15 mouse cellular contexts compared by ENCODE assay signal in the genomic region with DNA sequence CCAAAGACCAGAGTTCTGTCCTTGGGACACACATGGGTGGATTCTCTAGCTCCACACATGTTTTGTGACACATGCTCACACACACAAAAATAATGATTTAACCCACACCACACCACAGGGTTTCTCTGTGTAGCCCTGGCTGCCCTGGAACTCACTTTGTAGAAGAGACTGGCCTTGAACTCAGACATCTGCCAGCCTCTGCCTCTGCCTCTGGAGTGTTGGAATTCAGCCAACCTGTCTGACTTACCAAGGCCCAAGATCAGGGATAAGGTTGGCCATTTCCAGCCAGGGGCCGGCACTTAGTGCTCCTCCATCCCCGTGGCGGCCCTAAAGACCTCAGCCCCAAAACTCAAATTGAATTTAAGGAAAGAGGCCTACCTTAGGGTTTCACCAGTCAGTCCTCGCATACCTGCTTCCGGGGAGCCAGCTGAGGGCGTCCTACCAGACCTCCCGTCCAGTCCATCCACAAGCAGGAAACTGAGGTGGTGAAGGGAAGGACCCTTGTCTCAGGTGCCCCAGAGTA. TPM values are rescaled to one million over a fixed set of nuclear protein-coding genes. Genes with fewer than 3 reads are reported as not detected.
A peak's percentile ranks its signal among the peaks of the same experiment; 100 is the strongest.
DNase-seq lines count a peak whose midpoint lies in the region; ATAC-seq and TF ChIP-seq lines count a peak whose summit lies in the region.
"Had no signal": no experiment of that assay in that cellular context is flagged by ENCODE, and none has a peak within 500 bp of the region (broad histone marks: within the 10 kb centered on the region; RNA-seq: fewer than 3 reads in every experiment).

No protein-coding gene starts in this region.

- WGBS in intestine, embryonic 15.5 days = 76% methylated on average over 7 of the region's 7 CpGs
- WGBS in intestine, postnatal 0 days = 79% methylated on average over 7 of the region's 7 CpGs
- 90% methylated on average over 7 of the region's 7 CpGs for WGBS in spleen, adult 2 months
- WGBS in liver, embryonic 16.5 days (ENCODE audit: insufficient replicate concordance) = 79% methylated on average over 7 of the region's 7 CpGs

- no peak for ATAC-seq in intestine, embryonic 15.5 days
- no peak for ATAC-seq in intestine, postnatal 0 days
- no peak for ATAC-seq in liver, embryonic 16.5 days (ENCODE audit: low read depth)

- no peaks in the 10 kb centered on the region for H3K9me3 ChIP-seq in intestine, embryonic 15.5 days
- H3K9me3 ChIP-seq in intestine, postnatal 0 days (ENCODE audit: control insufficient read depth) = no peaks in the 10 kb centered on the region
- no peaks in the 10 kb centered on the region for H3K9me3 ChIP-seq in liver, embryonic 16.5 days (replicated peaks; ENCODE audit: control insufficient read depth, low read length)
- H3K9me3 ChIP-seq: forebrain, embryonic 12.5 days; neural tube, embryonic 15.5 days had no signal

- no peaks in the 10 kb centered on the region for H3K36me3 ChIP-seq in intestine, embryonic 15.5 days
- peaks cover under 1% of the 10 kb centered on the region; the same call in 1 of the 2 replicates for H3K36me3 ChIP-seq in intestine, postnatal 0 days (ENCODE audit: control insufficient read depth, insufficient read depth)
- H3K36me3 ChIP-seq in spleen, adult 2 months (ENCODE audit: control insufficient read depth, insufficient read depth, low read length) = no peaks in the 10 kb centered on the region
- H3K36me3 ChIP-seq in liver, embryonic 16.5 days (ENCODE audit: control insufficient read depth, insufficient read depth) = peaks cover under 1% of the 10 kb centered on the region; the same call in 1 of the 2 replicates
- H3K36me3 ChIP-seq: neural tube, embryonic 15.5 days had no signal

- H3K27ac ChIP-seq in intestine, embryonic 15.5 days = 0 out of 2 replicates have a peak overlapping the region, but pooled peaks have one; percentile 100
- H3K27ac ChIP-seq in intestine, postnatal 0 days (ENCODE audit: low read depth, low read length) = no peak overlapping the region
- 0 out of 2 replicates have a peak overlapping the region, but pooled peaks have one; percentile 4 for H3K27ac ChIP-seq in spleen, adult 2 months (ENCODE audit: insufficient read depth, low read length)
- H3K27ac ChIP-seq in liver, embryonic 16.5 days (ENCODE audit: low read length) = peak overlapping the region; percentile 29; the same call in 1 of the 2 replicates
- H3K27ac ChIP-seq: forebrain, embryonic 12.5 days had no signal

- peak; percentile 50 for DNase-seq in cerebellum, adult 9-10 months
- no peak for DNase-seq in cerebellum, postnatal 36 days
- no peak for DNase-seq in spleen, adult 2 months (ENCODE audit: low read depth in 1 of 2, low spot score in 2 of 2)
- no peak for DNase-seq in spleen, postnatal 10 days (ENCODE audit: low spot score in 2 of 2)
- no peak for DNase-seq in layer of hippocampus, adult 9-11 months
- DNase-seq: B cell, adult 2 months; kidney, postnatal 14 days; left cerebral cortex, postnatal 4 days; lung, postnatal 36 days had no signal

- no peak overlapping the region for H3K4me3 ChIP-seq in intestine, embryonic 15.5 days (replicated peaks)
- no peak overlapping the region for H3K4me3 ChIP-seq in intestine, postnatal 0 days (ENCODE audit: low read depth, low read length)
- no peak overlapping the region for H3K4me3 ChIP-seq in spleen, adult 2 months (ENCODE audit: extremely low read depth, insufficient read depth, insufficient read length)
- H3K4me3 ChIP-seq in liver, embryonic 16.5 days (ENCODE audit: low read depth, low read length) = no peak overlapping the region
- H3K4me3 ChIP-seq: forebrain, embryonic 12.5 days; neural tube, embryonic 15.5 days had no signal

- no peak for TF ChIP-seq CTCF in intestine, postnatal 0 days (IDR thresholded peaks at IDR 0.05; ENCODE audit: low read depth)
- no peak for TF ChIP-seq CTCF in spleen, adult 2 months (IDR thresholded peaks at IDR 0.05; ENCODE audit: extremely low read depth, insufficient read depth, insufficient read length, insufficient replicate concordance)

- no peak for TF ChIP-seq POLR2A in spleen, adult 2 months (IDR thresholded peaks at IDR 0.05; ENCODE audit: low read depth, low read length)

- no peaks in the 10 kb centered on the region for H3K27me3 ChIP-seq in intestine, embryonic 15.5 days (replicated peaks)
- H3K27me3 ChIP-seq in intestine, postnatal 0 days (replicated peaks; ENCODE audit: control insufficient read depth, insufficient read depth, low read length) = no peaks in the 10 kb centered on the region
- H3K27me3 ChIP-seq in spleen, adult 2 months (ENCODE audit: control insufficient read depth, insufficient read depth, low read length) = no peaks in the 10 kb centered on the region
- H3K27me3 ChIP-seq in liver, embryonic 16.5 days (ENCODE audit: control insufficient read depth, insufficient read depth, low read depth, low read length) = no peaks in the 10 kb centered on the region

- H3K4me1 ChIP-seq in intestine, embryonic 15.5 days (replicated peaks) = peaks cover 43% of the 10 kb centered on the region
- peaks cover 5% of the 10 kb centered on the region for H3K4me1 ChIP-seq in intestine, postnatal 0 days (replicated peaks; ENCODE audit: control insufficient read depth, insufficient read depth, low read length)
- H3K4me1 ChIP-seq in spleen, adult 2 months (ENCODE audit: control insufficient read depth, insufficient read depth, insufficient read length) = peaks cover 25% of the 10 kb centered on the region
- H3K4me1 ChIP-seq in liver, embryonic 16.5 days (ENCODE audit: control insufficient read depth, low read depth, low read length) = peaks cover 51% of the 10 kb centered on the region

- H3K4me2 ChIP-seq in intestine, embryonic 15.5 days (replicated peaks) = no peak overlapping the region
- no peak overlapping the region for H3K4me2 ChIP-seq in intestine, postnatal 0 days (replicated peaks; ENCODE audit: low read depth)
- no peak overlapping the region for H3K4me2 ChIP-seq in liver, embryonic 16.5 days (ENCODE audit: low read depth, low read length)
- H3K4me2 ChIP-seq: forebrain, embryonic 12.5 days; midbrain, embryonic 11.5 days; neural tube, embryonic 15.5 days had no signal

- no peak overlapping the region for H3K9ac ChIP-seq in intestine, embryonic 15.5 days
- no peak overlapping the region for H3K9ac ChIP-seq in intestine, postnatal 0 days (ENCODE audit: low read depth, low read length)
- H3K9ac ChIP-seq in liver, embryonic 16.5 days (ENCODE audit: low read depth, low read length) = no peak overlapping the region
- H3K9ac ChIP-seq: forebrain, embryonic 12.5 days; neural tube, embryonic 15.5 days had no signal

RNA-seq across cellular contexts. Expression of gene Ctdsp1, which starts 2.9 kb away (rescaled TPM):
- 75.4 and 78.7 TPM in 2 replicates for polyA plus RNA-seq in intestine, embryonic 15.5 days (2015; fragmentation: Nextera tagmentation; extraction: Ambion mirVana)
- polyA plus RNA-seq in intestine, postnatal 0 days (2015; fragmentation: Nextera tagmentation; extraction: Ambion mirVana) = 48.9 and 52.4 TPM in 2 replicates
- polyA plus RNA-seq in spleen, adult 2 months (2012; rRNA removed) = 96.1 and 114 TPM in 2 replicates
- polyA plus RNA-seq in liver, embryonic 16.5 days (2015; fragmentation: Nextera tagmentation; extraction: Ambion mirVana) = 45.9 and 48.6 TPM in 2 replicates

RNA-seq across cellular contexts. Expression of gene Slc11a1, which starts 13.5 kb away (rescaled TPM):
- 6.4 and 6.7 TPM in 2 replicates for polyA plus RNA-seq in intestine, embryonic 15.5 days (2015; fragmentation: Nextera tagmentation; extraction: Ambion mirVana)
- 3.8 and 4.3 TPM in 2 replicates for polyA plus RNA-seq in intestine, postnatal 0 days (2015; fragmentation: Nextera tagmentation; extraction: Ambion mirVana)
- polyA plus RNA-seq in spleen, adult 2 months (2012; rRNA removed) = 169 and 200 TPM in 2 replicates
- 17.4 and 17.9 TPM in 2 replicates for polyA plus RNA-seq in liver, embryonic 16.5 days (2015; fragmentation: Nextera tagmentation; extraction: Ambion mirVana)

RNA-seq across cellular contexts. Expression of gene Vil1, which starts 20.7 kb away (rescaled TPM):
- 135 and 146 TPM in 2 replicates for polyA plus RNA-seq in intestine, embryonic 15.5 days (2015; fragmentation: Nextera tagmentation; extraction: Ambion mirVana)
- 217 and 244 TPM in 2 replicates for polyA plus RNA-seq in intestine, postnatal 0 days (2015; fragmentation: Nextera tagmentation; extraction: Ambion mirVana)
- not detected in 2 replicates for polyA plus RNA-seq in spleen, adult 2 months (2012; rRNA removed)
- polyA plus RNA-seq in liver, embryonic 16.5 days (2015; fragmentation: Nextera tagmentation; extraction: Ambion mirVana) = 0.69 and 1.6 TPM in 2 replicates

RNA-seq across cellular contexts. Expression of gene Catip, which starts 26.6 kb away (rescaled TPM):
- polyA plus RNA-seq in intestine, embryonic 15.5 days (2015; fragmentation: Nextera tagmentation; extraction: Ambion mirVana) = 0.39 and 0.53 TPM in 2 replicates
- 0.25 and 0.33 TPM in 2 replicates for polyA plus RNA-seq in intestine, postnatal 0 days (2015; fragmentation: Nextera tagmentation; extraction: Ambion mirVana)
- polyA plus RNA-seq in spleen, adult 2 months (2012; rRNA removed) = 0.31 and 0.51 TPM in 2 replicates
- 0.05 and 0.08 TPM in 2 replicates for polyA plus RNA-seq in liver, embryonic 16.5 days (2015; fragmentation: Nextera tagmentation; extraction: Ambion mirVana)

Comparison
In these comparisons a context has a peak if more than half of its experiments do, and no peak if none do; other contexts are left out.
1. RNA of gene Vil1, which starts 20.7 kb away (polyA plus RNA-seq): 217 to 244 TPM in intestine, postnatal 0 days and 135 to 146 TPM in intestine, embryonic 15.5 days; 0.69 to 1.6 TPM in liver, embryonic 16.5 days and not detected in spleen, adult 2 months; every median in the first group is over 10 times any median in the second.